25 mouse cellular contexts compared by ENCODE assay signal in the genomic region with DNA sequence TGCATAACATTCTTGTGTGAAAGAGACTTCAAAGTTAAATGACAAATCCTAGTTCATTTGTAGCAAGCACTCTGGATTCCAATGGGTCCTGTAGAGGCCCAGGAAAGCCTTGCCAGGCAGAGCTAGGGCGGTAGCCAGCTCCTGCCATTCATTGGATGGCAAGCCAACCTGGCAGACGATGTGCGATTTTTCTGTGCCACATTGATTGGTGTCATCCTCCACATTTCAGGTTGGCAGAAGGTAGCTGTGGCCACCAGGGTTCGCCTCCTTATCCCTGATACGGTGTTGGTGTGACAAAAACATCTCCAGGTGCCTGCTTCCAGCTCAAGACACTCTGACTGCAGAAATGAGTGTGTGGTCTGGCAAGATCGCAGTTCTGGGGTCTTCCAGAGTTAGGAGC.
DNase-seq lines count a peak whose midpoint lies in the region; ATAC-seq and TF ChIP-seq lines count a peak whose summit lies in the region.
"Had no signal": no experiment of that assay in that cellular context is flagged by ENCODE, and none has a peak within 500 bp of the region (broad histone marks: within the 10 kb centered on the region; RNA-seq: fewer than 3 reads in every experiment).

No protein-coding gene starts in this region.

- H3K9me3 ChIP-seq in forebrain, embryonic 16.5 days (ENCODE audit: control insufficient read depth, low read length), result no peaks in the 10 kb centered on the region
- H3K9me3 ChIP-seq in forebrain, embryonic 12.5 days, result no peaks in the 10 kb centered on the region
- H3K9me3 ChIP-seq: embryonic facial prominence, embryonic 12.5 days; forebrain, embryonic 15.5 days; hindbrain, embryonic 10.5 days; limb, embryonic 12.5 days; liver, embryonic 12.5 days; midbrain, embryonic 13.5 days; neural tube, embryonic 13.5 days had no signal

- TF ChIP-seq CTCF in brain, embryonic 14.5 days (IDR thresholded peaks at IDR 0.05; ENCODE audit: borderline replicate concordance, extremely low read depth, insufficient read depth, insufficient read length), result no peak
- TF ChIP-seq CTCF in gastrocnemius, adult 2 months (IDR thresholded peaks at IDR 0.05), result no peak

- ATAC-seq in forebrain, embryonic 16.5 days, result peak; percentile 43; the same call in 1 of the 2 replicates
- ATAC-seq in forebrain, embryonic 12.5 days (ENCODE audit: low FRiP score), result no peak
- ATAC-seq: forebrain, embryonic 15.5 days; hindbrain, embryonic 16.5 days; liver, embryonic 12.5 days; liver, postnatal 0 days; lung, postnatal 0 days; midbrain, embryonic 13.5 days had no signal

- no peak overlapping the region for H3K4me2 ChIP-seq in forebrain, embryonic 16.5 days (ENCODE audit: low read length)
- H3K4me2 ChIP-seq in forebrain, embryonic 12.5 days, result no peak overlapping the region
- H3K4me2 ChIP-seq: embryonic facial prominence, embryonic 12.5 days; forebrain, embryonic 15.5 days; limb, embryonic 12.5 days; liver, embryonic 12.5 days; midbrain, embryonic 13.5 days; neural tube, embryonic 13.5 days had no signal

- H3K36me3 ChIP-seq in forebrain, embryonic 16.5 days (ENCODE audit: control insufficient read depth, insufficient read depth), result no peaks in the 10 kb centered on the region
- no peaks in the 10 kb centered on the region for H3K36me3 ChIP-seq in forebrain, embryonic 12.5 days (replicated peaks)
- H3K36me3 ChIP-seq: embryonic facial prominence, embryonic 12.5 days; forebrain, embryonic 15.5 days; G1E; hindbrain, embryonic 10.5 days; limb, embryonic 12.5 days; liver, embryonic 12.5 days; midbrain, embryonic 13.5 days; neural tube, embryonic 13.5 days had no signal

- H3K27me3 ChIP-seq in forebrain, embryonic 16.5 days (replicated peaks; ENCODE audit: control insufficient read depth, insufficient read depth, low read length), result no peaks in the 10 kb centered on the region
- no peaks in the 10 kb centered on the region for H3K27me3 ChIP-seq in forebrain, embryonic 12.5 days
- H3K27me3 ChIP-seq: embryonic facial prominence, embryonic 12.5 days; forebrain, embryonic 15.5 days; limb, embryonic 12.5 days; liver, embryonic 12.5 days; midbrain, embryonic 13.5 days; neural tube, embryonic 13.5 days had no signal

- H3K9ac ChIP-seq in forebrain, embryonic 16.5 days (replicated peaks; ENCODE audit: low read depth, low read length), result no peak overlapping the region
- no peak overlapping the region for H3K9ac ChIP-seq in forebrain, embryonic 12.5 days
- H3K9ac ChIP-seq: embryonic facial prominence, embryonic 12.5 days; forebrain, embryonic 15.5 days; limb, embryonic 12.5 days; liver, embryonic 12.5 days; liver, postnatal 0 days; midbrain, embryonic 13.5 days; neural tube, embryonic 13.5 days had no signal

- WGBS in forebrain, embryonic 16.5 days, result 68% methylated on average over 6 of the region's 6 CpGs
- 95% methylated on average over 6 of the region's 6 CpGs for WGBS in forebrain, embryonic 12.5 days

- no peak overlapping the region for H3K27ac ChIP-seq in forebrain, embryonic 16.5 days (ENCODE audit: low read length)
- no peak overlapping the region for H3K27ac ChIP-seq in forebrain, embryonic 12.5 days
- no peak overlapping the region for H3K27ac ChIP-seq in gastrocnemius, adult 2 months
- H3K27ac ChIP-seq: embryonic facial prominence, embryonic 12.5 days; forebrain, embryonic 15.5 days; hindbrain, embryonic 10.5 days; limb, embryonic 12.5 days; liver, embryonic 12.5 days; midbrain, embryonic 13.5 days; neural tube, embryonic 13.5 days had no signal

- intact Hi-C loops in gastrocnemius, adult 2 months (cut with DNase I), result no loop called here

- H3K4me3 ChIP-seq in forebrain, embryonic 16.5 days (replicated peaks; ENCODE audit: low read length), result no peak overlapping the region
- no peak overlapping the region for H3K4me3 ChIP-seq in forebrain, embryonic 12.5 days (replicated peaks)
- no peak overlapping the region for H3K4me3 ChIP-seq in gastrocnemius, adult 2 months
- H3K4me3 ChIP-seq: embryonic facial prominence, embryonic 12.5 days; forebrain, embryonic 15.5 days; hindbrain, embryonic 10.5 days; limb, embryonic 12.5 days; liver, embryonic 12.5 days; midbrain, embryonic 13.5 days; neural tube, embryonic 13.5 days had no signal

- H3K4me1 ChIP-seq in forebrain, embryonic 16.5 days (replicated peaks; ENCODE audit: control insufficient read depth, insufficient read depth, low read length), result peaks cover 5% of the 10 kb centered on the region; the same call in 1 of the 2 replicates
- peaks cover 5% of the 10 kb centered on the region; the same call in 1 of the 2 replicates for H3K4me1 ChIP-seq in forebrain, embryonic 12.5 days
- H3K4me1 ChIP-seq: forebrain, embryonic 15.5 days; liver, embryonic 12.5 days had no signal

- peak; percentile 43 for DNase-seq in brain, embryonic 14.5 days (ENCODE audit: low read depth)
- DNase-seq in cerebellum, adult 8-10 months, result peak; percentile 76
- DNase-seq in cerebellum, postnatal 25 days, result peak; percentile 84 to 86
- DNase-seq in embryo, embryonic 10.5 days (ENCODE audit: low spot score), result no peak
- no peak for DNase-seq in gastrocnemius, adult 2 months
- DNase-seq: adrenal gland, postnatal 10 days; heart, postnatal 14 days; kidney, adult 18-20 months; kidney, postnatal 4 days; liver, postnatal 0 days; lung, postnatal 4 days; thymus, adult 2 months; thymus, postnatal 4 days had no signal

- TF ChIP-seq POLR2A in brain, embryonic 14.5 days (IDR thresholded peaks at IDR 0.05; ENCODE audit: borderline replicate concordance, extremely low read depth, insufficient read depth, insufficient read length, poor library complexity, severe bottlenecking), result no peak

Comparison
In these comparisons a context has a peak if more than half of its experiments do, and no peak if none do; other contexts are left out.
1. DNase-seq: peak in brain, embryonic 14.5 days (single experiment), cerebellum, adult 8-10 months (single experiment) and cerebellum, postnatal 25 days (2 of 2); none in embryo, embryonic 10.5 days (single experiment) and gastrocnemius, adult 2 months (single experiment).